Mouse (Mus musculus): ENCODE measurements around the gene Epha3.

Gene Epha3

DNA sequence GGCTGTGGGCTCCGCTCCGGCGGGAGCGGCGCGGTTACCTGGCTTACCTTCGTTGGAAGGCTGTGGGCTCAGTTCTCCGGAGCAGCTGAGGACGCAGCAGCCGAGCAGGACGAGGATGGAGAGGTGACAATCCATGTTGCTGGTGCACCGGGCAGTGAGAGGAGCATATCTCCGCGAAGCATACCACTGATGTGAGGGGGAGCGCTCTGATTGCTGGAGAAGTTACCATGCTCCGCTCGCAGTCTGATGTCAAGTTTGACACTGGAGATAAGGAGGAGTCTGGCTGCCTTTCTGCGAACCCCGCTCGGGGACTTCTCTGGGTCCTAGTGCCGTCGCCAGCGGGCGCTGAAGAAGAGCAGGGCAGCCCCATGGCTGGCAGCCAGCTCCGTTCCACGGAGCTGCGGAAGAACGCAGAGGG, at the start of gene Epha3:
Gene Epha3, minus strand, starts transcription at position 263 of the 418 bp plus-strand sequence.
- DNase-seq (ENCODE audit: low read depth, low spot score), result peak; percentile 70

DNA sequence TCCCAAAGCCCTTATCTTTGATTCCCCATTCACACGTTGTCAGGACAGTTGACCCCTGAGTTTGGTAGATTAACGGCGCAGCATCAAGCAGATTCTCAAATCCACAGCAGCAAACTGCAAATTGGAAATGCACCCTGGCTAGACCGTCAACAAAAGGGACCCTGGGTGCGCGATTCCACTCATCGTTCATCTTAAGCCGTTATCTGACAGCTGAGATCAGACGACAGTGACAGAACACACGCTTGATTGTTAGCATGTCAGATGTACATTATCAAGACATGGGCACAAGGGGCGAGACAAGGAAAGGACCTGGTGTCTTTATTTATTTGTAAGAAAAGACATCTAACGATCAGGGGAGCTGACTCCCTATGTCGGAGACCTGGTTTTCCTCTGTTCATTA, 39.5 kb upstream of the Epha3 start:
- no peak for DNase-seq (ENCODE audit: low read depth, low spot score)

DNA sequence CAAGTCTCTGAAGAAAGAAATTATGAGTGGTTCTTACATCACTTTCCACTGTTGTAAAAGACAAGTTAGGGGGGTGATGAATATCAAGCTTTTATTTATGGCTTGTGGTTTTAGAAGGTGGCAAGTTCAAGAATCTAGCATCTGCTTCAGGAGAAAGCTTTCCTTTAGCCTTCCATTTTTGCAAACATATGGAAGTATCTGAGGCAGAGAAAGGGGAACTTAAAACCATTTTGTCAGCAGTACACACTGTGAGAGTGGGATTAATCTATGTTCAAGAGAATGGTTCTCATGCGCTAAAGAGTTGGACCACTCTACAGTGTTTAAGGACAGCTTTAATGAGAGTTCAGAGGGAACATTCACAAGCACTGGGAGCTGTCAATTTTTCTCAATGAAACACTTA, 17.2 kb upstream of the Epha3 start:
- no peak for DNase-seq (ENCODE audit: low read depth, low spot score)

DNA sequence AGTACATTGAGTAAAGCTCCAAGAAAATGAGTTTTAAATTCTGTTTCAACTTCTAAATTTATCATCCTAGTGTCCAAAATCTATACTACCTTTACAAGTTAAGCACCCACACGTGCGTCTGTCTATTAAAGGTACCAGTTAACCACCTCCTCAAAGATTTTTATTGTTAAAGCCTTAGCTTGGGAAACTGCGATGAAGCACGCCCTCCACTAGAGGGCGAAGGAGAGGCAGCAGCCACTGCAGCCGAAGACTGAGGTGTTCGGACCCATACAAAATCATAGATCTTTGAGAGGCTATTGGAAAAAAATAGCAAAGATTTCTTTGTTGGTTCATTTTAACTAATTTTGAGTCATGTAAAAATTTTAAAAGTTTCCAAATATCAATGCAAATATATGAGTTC, 8.3 kb upstream of the Epha3 start:
- peak; percentile 60 for DNase-seq (ENCODE audit: low read depth, low spot score)

- no peak for DNase-seq (ENCODE audit: low read depth, low spot score)
Measured at GRCm38 (mm10) chr16:63864463-63864976, 545 bp upstream of the Epha3 start.

- no peak for DNase-seq (ENCODE audit: low read depth, low spot score)
Measured at GRCm38 (mm10) chr16:63863181-63863580, 794 bp downstream of the Epha3 start.

GRCm38 (mm10) chr16:63857561-63857960, 6.4 kb downstream of the Epha3 start:
- DNase-seq (ENCODE audit: low read depth, low spot score), result no peak

- DNase-seq (ENCODE audit: low read depth, low spot score), result peak; percentile 70
Measured at GRCm38 (mm10) chr16:63856658-63857552, 7.1 kb downstream of the Epha3 start.

DNA sequence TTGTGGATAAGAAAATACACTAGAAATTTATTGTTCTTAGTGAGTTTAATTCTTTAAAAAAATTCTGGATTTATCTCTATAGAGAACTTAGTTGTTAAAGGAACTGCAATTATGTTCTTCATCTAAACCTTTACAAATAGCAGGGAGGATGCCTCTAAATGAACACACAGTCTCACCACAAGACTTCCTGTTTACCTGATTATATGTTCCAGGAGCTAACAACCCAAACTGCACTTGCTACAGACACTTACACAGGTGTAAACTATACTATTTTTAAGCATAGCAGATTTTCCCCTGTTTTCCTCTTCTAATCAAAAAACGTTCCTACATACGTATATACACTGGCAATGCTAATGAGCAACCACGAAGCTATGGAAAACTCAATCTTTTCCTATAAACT, 13.7 kb downstream of the Epha3 start:
- no peak for DNase-seq (ENCODE audit: low read depth, low spot score)

DNA sequence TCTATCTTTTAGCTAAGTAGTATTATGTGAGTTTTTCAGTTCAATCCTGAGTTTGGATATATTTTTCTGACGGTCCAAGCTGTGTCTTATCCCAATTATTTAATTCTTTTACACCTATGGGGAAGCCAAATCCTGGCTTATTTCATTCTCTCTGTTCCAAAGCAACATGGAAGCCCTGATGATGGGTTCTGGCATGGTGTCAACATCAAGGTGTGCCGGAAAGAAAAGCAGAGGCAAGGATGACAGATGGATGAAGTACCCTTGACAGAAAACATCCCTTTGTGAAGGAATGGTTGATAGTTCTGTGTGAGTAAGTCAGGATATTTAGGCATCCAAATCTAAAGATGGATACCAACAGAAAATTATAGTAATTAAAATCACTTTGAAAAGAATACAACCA, 21.1 kb downstream of the Epha3 start:
- no peak for DNase-seq (ENCODE audit: low read depth, low spot score)

DNA sequence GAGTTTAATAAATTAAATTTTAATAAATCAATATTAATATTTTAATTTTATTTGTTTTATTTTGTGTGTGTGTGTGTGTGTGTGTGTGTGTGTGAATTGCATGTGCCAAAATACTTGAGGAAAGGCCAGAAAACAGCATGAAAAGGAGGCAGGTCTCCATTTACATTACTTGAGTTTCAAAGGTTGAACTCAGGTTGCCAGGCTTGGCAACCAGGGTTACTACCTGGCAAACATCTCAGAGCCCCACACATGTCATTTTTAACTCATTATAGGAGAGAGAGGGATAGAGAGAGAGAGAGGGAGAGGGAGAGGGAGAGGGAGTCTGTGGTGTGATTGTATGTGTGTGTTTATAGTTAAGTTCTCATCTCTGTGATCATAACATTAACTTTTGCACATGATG, 26.5 kb downstream of the Epha3 start:
- DNase-seq (ENCODE audit: low read depth, low spot score), result no peak

- no peak for DNase-seq (ENCODE audit: low read depth, low spot score)
Measured at GRCm38 (mm10) chr16:63821164-63821563, 42.8 kb downstream of the Epha3 start.

DNA sequence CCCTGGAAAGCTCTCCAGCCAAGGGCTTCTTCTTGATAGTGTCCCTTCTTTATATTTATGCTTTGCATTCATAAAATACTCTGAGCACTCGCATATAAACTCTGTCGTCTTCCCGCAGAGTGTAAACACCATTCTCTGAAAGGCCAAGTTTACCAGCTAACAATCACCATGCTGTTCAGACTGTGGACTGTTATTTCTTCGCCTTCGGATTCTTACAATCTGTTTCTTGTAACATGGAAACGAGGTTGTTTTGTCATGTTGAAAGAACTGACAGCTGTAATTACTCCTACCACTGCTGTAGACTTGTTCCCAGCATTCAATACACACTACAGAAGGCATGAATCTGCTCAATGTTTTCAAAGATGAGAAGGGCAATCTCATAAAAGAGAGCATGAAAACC, 46.4 kb downstream of the Epha3 start:
- no peak for DNase-seq (ENCODE audit: low read depth, low spot score)

DNA sequence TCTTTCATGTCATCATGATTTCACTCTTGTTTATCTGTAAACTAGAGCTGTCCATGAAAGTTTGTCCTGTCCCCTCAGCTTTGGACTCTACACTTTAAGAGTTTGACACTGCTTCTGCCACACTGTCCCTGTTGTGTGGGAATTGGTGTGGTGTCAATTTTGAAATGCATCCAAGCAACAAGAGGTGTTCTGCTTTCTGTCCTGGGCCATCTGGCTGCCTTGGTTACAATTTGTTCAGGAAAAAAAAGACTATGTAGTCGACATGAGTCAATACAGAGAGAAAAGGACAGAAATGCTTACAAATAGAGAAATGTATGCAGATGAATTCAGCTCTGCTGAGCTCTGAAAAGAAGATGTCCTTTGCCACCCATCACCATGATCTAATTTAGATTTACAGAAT, 47.3 kb downstream of the Epha3 start:
- no peak for DNase-seq (ENCODE audit: low read depth, low spot score)

- DNase-seq (ENCODE audit: low read depth, low spot score), result no peak
Measured at GRCm38 (mm10) chr16:63809871-63810270, 54.1 kb downstream of the Epha3 start.

- DNase-seq (ENCODE audit: low read depth, low spot score), result no peak
Measured at GRCm38 (mm10) chr16:63808991-63809390, 55.0 kb downstream of the Epha3 start.

GRCm38 (mm10) chr16:63806437-63807129, 57.4 kb downstream of the Epha3 start:
- DNase-seq (ENCODE audit: low read depth, low spot score), result no peak

DNA sequence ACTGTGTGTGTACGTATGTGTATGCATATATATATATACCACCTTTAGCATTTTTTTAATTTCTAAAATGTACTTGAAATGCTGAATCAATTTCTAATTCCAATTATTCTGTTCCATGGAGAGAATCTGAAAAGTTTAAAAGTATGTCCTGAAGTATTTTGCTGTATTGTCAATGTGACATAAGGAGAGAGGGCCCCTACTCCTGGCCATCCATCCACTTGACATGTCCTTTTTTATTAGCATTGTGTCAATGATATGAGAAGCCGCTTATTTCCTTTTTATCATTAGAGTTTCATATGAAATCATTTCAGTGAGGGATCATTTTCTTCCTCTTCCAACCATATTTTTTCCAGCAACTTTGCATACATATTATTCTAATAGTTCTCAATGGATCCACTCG, 58.0 kb downstream of the Epha3 start:
- no peak for DNase-seq (ENCODE audit: low read depth, low spot score)

DNA sequence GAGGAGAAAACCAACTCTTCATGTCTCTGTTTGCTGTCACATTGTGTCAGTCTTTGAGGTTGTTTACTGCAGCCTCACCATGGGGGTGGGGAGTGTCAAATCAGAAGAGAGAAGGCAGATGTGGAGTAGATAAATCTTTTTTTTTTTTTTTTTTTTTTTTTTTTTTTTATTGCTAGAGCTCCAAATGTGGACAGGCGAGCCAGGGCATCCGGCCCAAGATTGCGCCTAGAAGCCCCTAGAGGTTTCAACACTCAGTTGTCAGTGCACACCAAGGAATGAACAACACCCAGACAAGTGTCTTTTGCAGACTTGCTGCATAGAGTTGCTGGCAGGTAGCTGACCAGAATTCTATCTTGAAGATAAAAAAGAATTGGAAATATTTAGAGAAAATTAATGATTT, 62.5 kb downstream of the Epha3 start:
- DNase-seq (ENCODE audit: low read depth, low spot score), result no peak

DNA sequence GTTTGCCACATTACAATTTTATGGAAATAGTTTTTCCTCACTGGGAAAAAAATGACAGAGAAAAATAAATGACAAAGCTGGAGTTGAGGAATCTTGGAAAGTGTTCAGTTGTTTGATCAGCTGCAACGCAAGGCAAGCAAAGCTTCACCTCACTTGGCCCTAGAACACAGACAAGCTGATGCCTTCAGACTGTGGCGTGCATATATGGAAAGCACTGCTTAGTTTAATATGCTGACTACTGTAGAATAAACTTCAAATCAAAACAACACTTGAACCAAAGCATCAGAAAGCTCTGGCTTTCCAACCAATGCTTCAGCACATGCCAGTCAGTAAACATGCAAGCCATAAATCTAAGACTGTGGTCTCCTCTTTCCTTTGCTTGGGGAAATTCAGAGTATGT, 65.6 kb downstream of the Epha3 start:
- DNase-seq (ENCODE audit: low read depth, low spot score), result no peak

GRCm38 (mm10) chr16:63794292-63794691, 69.7 kb downstream of the Epha3 start:
- no peak for DNase-seq (ENCODE audit: low read depth, low spot score)

- no peak for DNase-seq (ENCODE audit: low read depth, low spot score)
Measured at GRCm38 (mm10) chr16:63793805-63794204, 70.2 kb downstream of the Epha3 start.

DNA sequence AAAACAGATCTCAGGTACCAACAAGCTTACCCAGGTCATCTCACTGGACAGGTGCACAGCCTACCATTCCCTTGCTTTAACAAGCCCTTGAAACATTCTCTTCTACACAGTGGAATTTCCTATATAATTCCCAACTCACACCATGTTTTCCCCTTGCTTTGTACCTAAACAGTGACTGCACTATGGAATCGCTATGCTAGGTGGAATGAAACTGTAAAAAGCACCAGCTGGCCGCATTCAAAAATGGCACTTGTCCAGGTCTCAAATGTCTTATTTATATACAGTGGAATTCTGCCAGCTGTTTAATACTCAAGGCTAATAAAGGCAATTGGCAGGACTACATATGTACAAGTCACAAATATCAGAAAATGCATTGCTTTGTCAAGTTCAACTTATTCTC, 71.9 kb downstream of the Epha3 start:
- no peak for DNase-seq (ENCODE audit: low read depth, low spot score)

Measured in R1 (cell line).